Mouse (Mus musculus) right cerebral cortex, postnatal 14 days (tissue): ENCODE results near the gene Hint1.
"Not testable (repeated sequence)": the region's sequence is repeated elsewhere in the genome, so short reads cannot be mapped to it uniquely, and the experiment has no call there.

Experiments used
- DNase-seq: peaks from one replicate; pipeline ENCODE4 v3.0.0; 2022

The Hint1 gene

DNA sequence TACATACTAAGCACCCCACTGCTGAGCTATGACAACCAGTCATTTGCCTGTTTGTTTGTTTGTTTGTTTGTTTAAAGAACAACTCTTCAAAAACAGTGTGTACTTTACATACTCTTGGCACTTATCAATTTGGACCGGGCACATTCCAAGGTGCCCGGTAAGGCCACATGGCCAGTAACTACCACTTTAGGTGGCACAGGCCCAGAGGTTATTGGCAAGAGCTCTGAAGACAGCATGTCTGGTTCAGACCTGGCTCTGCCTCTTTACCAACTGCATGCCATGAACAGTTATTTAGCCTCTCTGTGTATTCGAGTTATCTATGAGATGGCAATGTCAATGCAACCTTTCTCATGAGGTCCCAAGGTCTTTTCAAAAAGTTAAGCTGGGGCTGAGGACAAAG is 30.5 kb downstream of the Hint1 start:
- DNase-seq, result not testable (repeated sequence)

DNA sequence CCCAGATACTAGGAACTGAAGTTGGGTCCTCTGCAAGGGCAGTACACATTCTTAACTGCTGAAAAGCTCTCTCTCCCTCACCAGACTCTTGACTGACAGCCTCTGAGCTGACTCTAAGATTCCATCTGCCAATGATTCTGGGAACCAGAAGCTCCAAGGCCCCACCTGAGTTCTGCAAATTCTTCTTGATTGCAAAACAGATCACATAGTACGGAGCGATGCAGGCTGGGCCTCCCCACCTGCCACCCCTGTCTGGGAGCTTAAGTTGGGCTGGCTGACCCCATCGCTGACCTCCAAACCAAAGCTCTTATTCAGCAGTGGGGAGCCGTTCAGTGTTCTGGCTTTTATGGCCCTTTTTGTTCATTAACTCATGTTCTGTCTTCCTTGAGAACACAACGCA is 31.3 kb downstream of the Hint1 start:
- no peak for DNase-seq

- no peak for DNase-seq
Measured at GRCm38 (mm10) chr11:54899657-54900056, 33.5 kb downstream of the Hint1 start.

DNA sequence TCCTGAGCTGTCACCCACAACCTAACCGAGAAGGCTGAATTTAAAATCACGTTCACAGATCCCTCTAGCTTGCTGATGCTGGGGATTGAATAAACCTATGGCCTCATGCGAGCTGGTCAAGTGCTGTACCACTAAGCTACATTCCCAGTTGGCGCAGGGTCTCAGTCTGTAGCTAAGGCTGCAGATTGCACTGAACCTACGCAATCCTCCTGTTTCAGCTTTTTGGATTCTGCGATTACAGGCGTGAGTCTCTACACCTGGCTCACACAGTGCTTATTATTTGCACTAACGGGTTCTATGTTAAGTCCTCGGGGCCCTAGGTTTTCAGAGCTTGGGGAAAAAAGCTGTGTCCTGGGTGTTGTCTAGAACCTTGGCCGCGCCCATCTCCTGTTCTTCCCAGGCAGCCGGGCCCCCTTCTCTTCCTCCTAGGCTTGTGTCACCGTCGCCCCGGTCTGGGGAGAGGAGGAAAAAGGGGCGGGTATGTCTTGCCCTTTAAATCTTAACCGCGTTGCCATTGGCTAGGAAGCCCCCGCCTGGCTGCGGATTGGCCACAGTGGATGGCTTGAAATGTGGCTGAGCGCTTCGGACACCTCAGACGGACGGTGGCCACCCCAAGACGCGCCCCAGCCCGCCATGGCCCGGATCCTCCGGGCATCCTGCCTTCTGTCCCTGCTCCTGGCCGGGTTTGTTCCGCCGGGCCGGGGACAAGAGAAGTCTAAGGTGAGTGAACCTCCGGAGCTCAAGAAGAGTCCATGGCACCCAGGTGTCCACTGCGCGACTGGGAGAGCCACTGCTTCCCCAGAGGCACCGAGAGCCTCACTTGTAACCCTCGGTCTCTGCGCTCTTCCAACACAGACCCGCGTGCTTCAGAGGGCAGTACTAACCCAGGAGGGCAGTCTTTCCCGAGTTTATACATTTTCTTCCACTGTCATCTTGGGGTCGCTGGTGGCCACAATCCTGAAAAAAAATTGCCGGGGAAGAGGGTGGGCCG is 36.4 kb downstream of the Hint1 start, which contains the start of gene Gpx3:
Gene Gpx3 (plus strand): TSS at position 121 of the 991 bp plus-strand sequence.
- DNase-seq, result peak; percentile 50

DNA sequence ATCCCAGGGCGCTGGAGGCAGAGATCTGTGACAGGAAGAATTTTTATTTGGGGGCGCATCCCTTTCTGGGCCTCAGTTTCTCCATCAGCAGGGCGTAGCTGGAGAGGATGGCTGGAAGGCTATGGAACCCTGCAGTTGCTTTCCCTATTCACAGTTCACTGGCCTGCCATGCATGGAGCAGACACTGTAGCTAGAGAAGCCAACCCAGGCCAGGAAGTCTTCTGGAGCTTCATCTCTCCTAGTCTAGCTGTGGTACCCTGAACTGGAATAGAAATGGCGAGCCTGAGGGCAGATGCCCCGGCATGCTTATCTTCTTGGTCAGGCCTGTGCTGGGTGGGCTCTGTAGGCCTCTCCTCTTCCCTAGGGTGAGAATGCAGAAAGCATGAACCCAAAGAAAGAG is 37.2 kb downstream of the Hint1 start:
- no peak for DNase-seq

- no peak for DNase-seq
Measured at GRCm38 (mm10) chr11:54903940-54904706, 37.9 kb downstream of the Hint1 start.

- no peak for DNase-seq
Measured at GRCm38 (mm10) chr11:54905086-54905485, 38.9 kb downstream of the Hint1 start.

- DNase-seq, result no peak
Measured at GRCm38 (mm10) chr11:54905931-54906330, 39.7 kb downstream of the Hint1 start.

GRCm38 (mm10) chr11:54906466-54906865 is 40.3 kb downstream of the Hint1 start:
- no peak for DNase-seq

DNA sequence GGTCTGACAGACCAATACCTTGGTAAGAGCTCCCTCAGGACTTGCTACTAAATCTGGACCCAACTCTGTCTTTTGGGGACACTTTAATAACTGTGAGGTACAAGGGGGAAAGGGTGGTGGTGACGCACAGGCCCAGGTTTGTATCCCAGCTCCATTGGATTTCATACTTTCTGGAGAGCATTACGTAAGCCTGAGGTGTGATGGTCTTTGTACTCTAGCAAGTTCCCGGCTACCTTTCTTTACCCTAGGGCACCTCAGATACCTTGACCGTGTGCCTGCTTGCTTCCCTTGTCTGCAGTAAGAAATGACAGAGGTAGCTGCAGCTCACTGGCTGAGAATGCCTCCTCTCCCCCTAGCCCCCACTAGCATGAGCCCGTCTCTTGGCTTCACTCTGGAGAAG is 41.1 kb downstream of the Hint1 start:
- no peak for DNase-seq

GRCm38 (mm10) chr11:54909273-54909672 is 43.1 kb downstream of the Hint1 start:
- DNase-seq, result no peak

- DNase-seq, result no peak
Measured at GRCm38 (mm10) chr11:54910081-54910665, 44.0 kb downstream of the Hint1 start.

GRCm38 (mm10) chr11:54911201-54911600 is 45.0 kb downstream of the Hint1 start:
- DNase-seq, result no peak

DNA sequence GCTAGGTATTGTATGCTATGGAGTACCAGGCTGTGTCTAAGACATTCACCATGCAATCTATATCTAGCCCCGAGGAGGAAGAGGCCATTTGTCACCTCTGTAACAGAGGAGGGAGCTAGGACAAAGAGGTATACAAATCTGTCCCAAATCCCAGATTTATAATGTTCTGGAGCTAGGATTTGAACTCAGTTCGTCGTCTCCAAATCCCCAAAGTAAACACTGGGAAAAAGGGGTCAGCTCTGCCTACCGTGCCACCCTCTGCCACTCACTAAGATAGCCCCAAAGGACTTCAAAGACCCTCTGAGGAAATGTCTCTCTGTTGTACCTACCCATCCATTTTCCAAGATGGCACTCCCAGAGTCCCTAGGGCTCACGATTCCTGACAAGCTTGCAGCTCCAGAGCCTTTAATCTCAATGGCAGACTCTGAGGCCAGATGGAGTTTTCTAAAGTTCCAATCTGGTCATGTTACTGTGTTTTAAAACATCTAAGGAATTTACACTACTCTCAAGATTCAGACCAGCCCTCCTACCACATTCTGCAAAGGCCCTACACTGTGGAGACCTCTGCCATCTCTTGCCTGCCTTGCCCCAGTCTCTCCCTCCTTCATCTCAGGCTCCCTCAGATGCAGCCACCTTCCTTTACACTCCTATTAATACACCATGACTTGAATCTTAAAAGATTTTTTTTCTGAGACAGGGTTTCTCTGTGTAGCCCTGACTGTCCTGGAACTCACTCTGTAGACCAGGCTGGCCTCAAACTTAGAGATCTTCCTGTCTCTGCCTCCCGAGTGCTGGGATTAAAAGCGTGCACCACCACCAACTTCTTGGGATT is 45.7 kb downstream of the Hint1 start:
- DNase-seq, result no peak

GRCm38 (mm10) chr11:54912503-54913316 is 46.5 kb downstream of the Hint1 start:
- no peak for DNase-seq

DNA sequence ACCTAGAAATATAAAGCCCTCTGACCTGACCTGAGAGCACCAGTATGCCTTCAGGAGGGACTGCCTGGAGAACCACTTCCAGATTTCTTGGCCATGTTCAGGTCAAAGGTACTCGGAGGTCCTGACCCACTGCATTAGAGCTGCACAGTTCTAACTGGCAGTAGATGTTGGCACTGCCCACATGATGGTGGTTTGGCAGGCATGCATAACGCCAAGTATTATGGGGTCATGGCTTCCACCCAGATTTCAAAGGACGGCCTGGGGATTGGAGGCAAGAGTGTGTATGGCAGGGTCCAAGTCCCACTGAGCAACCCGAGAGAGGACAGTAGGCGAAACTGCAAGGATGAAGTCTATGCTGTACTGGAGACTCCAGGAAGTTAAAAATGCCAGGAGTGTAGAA is 47.7 kb downstream of the Hint1 start:
- no peak for DNase-seq

GRCm38 (mm10) chr11:54917461-54917860 is 51.3 kb downstream of the Hint1 start:
- no peak for DNase-seq

- DNase-seq, result no peak
Measured at GRCm38 (mm10) chr11:54918273-54918672, 52.1 kb downstream of the Hint1 start.
